Mouse (Mus musculus): ENCODE measurements around the gene Lactb.

GRCm38 (mm10) chr9:66933869-66934808 is 41.1 kb downstream of the Lactb start:
- TF ChIP-seq POLR2A (IDR thresholded peaks at IDR 0.05; ENCODE audit: extremely low read depth, insufficient read depth, low read length) (no peak), CTCF (IDR thresholded peaks at IDR 0.05; ENCODE audit: low read depth, low read length) (no peak)
